Mouse (Mus musculus): ENCODE data around the gene Mcam. TPM values are rescaled to one million over a fixed set of nuclear protein-coding genes. Genes with fewer than 3 reads are reported as not detected.

Mcam gene
- polyA plus RNA-seq, 1 experiment from 2014 or later = 113 TPM

DNA sequence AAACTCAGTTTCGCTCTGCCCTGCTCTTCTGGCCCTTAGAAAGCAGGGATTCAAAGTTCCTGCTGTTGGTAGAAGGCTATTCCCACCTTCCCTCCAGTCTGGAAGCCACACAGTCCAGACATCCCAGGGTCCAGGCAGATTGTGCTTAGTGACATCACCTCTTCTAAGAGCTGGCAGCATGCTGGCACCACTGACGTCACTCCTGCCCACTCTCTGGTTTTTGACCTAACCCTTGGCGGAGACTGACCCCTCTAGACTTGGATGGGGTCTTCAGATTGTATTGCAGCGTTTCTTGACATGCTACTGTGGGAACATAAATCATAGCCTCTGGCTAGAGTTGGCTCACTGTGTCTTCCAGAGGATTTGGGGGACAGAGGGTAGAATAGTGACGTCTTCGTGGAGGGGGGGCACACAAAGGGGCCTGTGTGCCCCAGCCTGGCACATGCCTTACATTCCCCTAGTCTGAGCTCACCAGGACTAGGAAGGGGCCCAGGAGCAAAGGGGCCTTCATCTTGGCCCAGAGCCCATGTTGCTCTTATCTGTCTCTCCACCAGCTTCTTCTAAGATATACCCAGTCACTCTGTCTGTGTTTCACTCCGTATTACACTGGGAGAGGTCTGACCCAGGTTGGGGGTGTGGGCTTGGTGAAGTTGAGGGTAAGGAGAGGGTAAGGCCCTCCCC, 1.6 kb downstream of the Mcam start:
- Histone ChIP-seq H3K27ac (ENCODE audit: low read length) (peak overlapping the region; percentile 89), H3K9ac (replicated peaks; ENCODE audit: low read depth) (peak overlapping the region; percentile 75), H3K4me2 (replicated peaks; ENCODE audit: low read depth, low read length) (peak overlapping the region; percentile 86), H3K36me3 (ENCODE audit: insufficient read depth, low read length) (peaks cover 15% of the 10 kb centered on the region), H3K4me1 (ENCODE audit: insufficient read depth, low read depth, low read length) (peaks cover 4% of the 10 kb centered on the region; the same call in 1 of the 2 replicates), H3K9me3 (ENCODE audit: low read length) (no peaks in the 10 kb centered on the region), H3K27me3 (replicated peaks; ENCODE audit: insufficient read depth, low read length) (0 out of 2 replicates have a peak, but pooled peaks cover 4% of the 10 kb centered on the region), H3K4me3 (ENCODE audit: low read depth, low read length) (peak overlapping the region; percentile 68)
- WGBS = 22% methylated on average over 7 of the region's 7 CpGs
- ATAC-seq (peak; percentile 11), DNase-seq (ENCODE audit: low spot score) (peak; percentile 49)
- no peak for TF ChIP-seq EP300 (IDR thresholded peaks at IDR 0.05)
- no peak for TF ChIP-seq CTCF (IDR thresholded peaks at IDR 0.05)

DNA sequence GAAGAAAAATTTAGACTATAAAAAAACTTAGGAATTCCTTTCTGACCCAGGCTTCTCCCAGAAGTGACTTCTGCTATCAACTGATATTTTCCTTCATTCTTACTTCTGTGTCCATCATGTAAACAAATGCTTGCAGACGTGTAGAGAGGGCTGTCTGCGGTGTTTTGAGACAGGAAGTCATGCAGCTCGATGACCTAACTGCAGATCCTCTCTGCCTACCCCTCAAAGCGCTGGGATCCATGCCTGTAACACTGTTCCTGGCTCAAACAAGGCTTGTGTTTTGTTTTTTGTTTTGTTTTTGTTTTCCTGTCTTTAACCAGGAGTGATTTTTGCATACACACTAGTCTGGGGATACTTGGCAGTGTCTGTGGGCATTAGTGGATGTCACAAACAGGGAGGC, 3.6 kb downstream of the Mcam start:
- H3K4me3 ChIP-seq (ENCODE audit: low read depth, low read length) = no peak overlapping the region
- H3K36me3 ChIP-seq (ENCODE audit: insufficient read depth, low read length) = peaks cover 20% of the 10 kb centered on the region
- TF ChIP-seq EP300 (IDR thresholded peaks at IDR 0.05) (no peak), CTCF (IDR thresholded peaks at IDR 0.05) (no peak)
- peaks cover 4% of the 10 kb centered on the region; the same call in 1 of the 2 replicates for H3K4me1 ChIP-seq (ENCODE audit: insufficient read depth, low read depth, low read length)
- no peak for DNase-seq (ENCODE audit: low spot score)
- ATAC-seq = no peak
- 0 out of 2 replicates have a peak, but pooled peaks cover 4% of the 10 kb centered on the region for H3K27me3 ChIP-seq (replicated peaks; ENCODE audit: insufficient read depth, low read length)
- H3K27ac ChIP-seq (ENCODE audit: low read length) = no peak overlapping the region
- 41% methylated on average over 4 of the region's 4 CpGs for WGBS
- H3K9me3 ChIP-seq (ENCODE audit: low read length) = no peaks in the 10 kb centered on the region
- no peak overlapping the region for H3K4me2 ChIP-seq (replicated peaks; ENCODE audit: low read depth, low read length)
- H3K9ac ChIP-seq (replicated peaks; ENCODE audit: low read depth) = no peak overlapping the region

DNA sequence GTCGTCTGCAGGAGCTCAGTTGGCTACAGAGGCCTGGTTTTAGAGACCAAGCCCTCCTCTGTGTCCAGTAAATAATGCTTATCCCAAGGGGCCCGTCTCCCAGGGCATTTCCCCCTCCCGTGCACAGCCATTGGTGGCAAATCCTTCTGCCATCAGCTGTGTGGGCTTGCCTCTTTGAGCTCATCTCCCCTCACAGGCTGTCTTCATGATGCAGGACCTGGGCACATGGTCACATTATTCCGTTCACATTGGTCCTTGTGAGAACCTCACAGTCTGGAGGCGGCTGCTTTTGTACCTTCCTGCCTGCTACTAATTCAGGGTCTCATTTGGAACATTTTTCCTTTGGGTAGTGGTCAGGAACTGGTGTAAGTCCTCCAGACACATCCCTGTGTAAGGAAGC, 7.7 kb downstream of the Mcam start:
- Histone ChIP-seq H3K4me2 (replicated peaks; ENCODE audit: low read depth, low read length) (no peak overlapping the region), H3K27me3 (replicated peaks; ENCODE audit: insufficient read depth, low read length) (no peaks in the 10 kb centered on the region), H3K36me3 (ENCODE audit: insufficient read depth, low read length) (peaks cover 20% of the 10 kb centered on the region), H3K27ac (ENCODE audit: low read length) (no peak overlapping the region), H3K9me3 (ENCODE audit: low read length) (no peaks in the 10 kb centered on the region), H3K4me3 (ENCODE audit: low read depth, low read length) (no peak overlapping the region), H3K4me1 (ENCODE audit: insufficient read depth, low read depth, low read length) (no peaks in the 10 kb centered on the region), H3K9ac (replicated peaks; ENCODE audit: low read depth) (no peak overlapping the region)
- ATAC-seq (no peak), DNase-seq (ENCODE audit: low spot score) (no peak)
- WGBS = 62% methylated on average over 5 of the region's 5 CpGs
- no peak for TF ChIP-seq CTCF (IDR thresholded peaks at IDR 0.05)
- no peak for TF ChIP-seq EP300 (IDR thresholded peaks at IDR 0.05)

DNA sequence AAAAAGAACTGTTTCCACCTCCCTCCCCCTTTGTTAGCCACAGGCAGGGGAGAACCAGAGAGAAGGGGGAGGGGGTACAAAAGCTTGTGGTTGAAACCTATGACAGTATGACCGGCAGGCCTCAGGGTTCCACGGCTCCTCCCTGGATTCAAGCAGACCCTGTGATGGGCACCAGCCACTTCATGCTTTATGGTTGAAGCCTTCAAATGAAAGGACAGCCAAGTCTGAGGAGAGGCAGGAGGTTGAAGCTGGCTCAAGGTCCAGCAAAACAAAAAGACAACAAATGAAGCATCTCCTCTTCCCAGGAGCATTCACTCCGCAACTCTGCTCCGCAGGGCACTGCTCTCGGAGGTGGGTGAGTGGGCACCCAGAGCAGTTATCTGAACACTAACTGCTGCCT, 9.2 kb downstream of the Mcam start:
- Histone ChIP-seq H3K4me1 (ENCODE audit: insufficient read depth, low read depth, low read length) (no peaks in the 10 kb centered on the region), H3K9ac (replicated peaks; ENCODE audit: low read depth) (no peak overlapping the region), H3K9me3 (ENCODE audit: low read length) (no peaks in the 10 kb centered on the region), H3K4me2 (replicated peaks; ENCODE audit: low read depth, low read length) (no peak overlapping the region), H3K36me3 (ENCODE audit: insufficient read depth, low read length) (peaks cover 19% of the 10 kb centered on the region), H3K4me3 (ENCODE audit: low read depth, low read length) (no peak overlapping the region), H3K27ac (ENCODE audit: low read length) (no peak overlapping the region), H3K27me3 (replicated peaks; ENCODE audit: insufficient read depth, low read length) (no peaks in the 10 kb centered on the region)
- 77% methylated on average over 5 of the region's 5 CpGs for WGBS
- DNase-seq (ENCODE audit: low spot score) (no peak), ATAC-seq (no peak)
- TF ChIP-seq EP300 (IDR thresholded peaks at IDR 0.05) (no peak), CTCF (IDR thresholded peaks at IDR 0.05) (no peak)

DNA sequence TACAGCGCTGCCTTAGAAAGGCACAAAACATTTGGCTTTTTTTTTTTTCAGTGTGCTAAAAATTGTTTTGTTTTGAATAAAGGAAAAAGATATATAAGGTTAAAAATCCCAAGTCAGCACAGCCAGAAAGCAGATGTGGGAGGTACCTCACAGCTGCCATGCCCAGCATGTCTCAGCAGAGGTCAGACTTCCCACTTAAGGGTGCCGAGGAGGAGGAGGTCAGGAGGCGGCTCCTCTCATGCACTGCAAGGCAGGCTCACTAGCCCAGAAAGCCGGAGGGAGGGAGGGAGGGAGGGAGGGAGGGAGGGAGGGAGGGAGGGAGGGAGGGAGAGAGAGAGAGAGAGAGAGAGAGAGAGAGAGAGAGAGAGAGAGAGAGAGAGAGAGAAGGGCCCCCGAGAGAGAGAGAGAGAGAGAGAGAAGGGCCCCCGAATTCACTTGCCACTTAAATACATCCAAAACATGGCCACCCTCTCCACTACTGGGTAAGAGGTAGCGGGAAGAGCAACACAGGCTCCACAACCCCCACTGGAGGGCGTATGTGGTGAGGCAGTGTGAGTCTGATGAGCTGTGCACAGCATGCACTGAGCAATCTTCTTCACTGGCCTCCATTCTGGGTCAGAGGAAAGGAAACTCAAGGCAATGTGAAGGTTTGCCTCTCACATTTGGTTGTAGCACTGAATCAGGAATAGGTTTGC, 9.9 kb downstream of the Mcam start:
- ATAC-seq = peak; percentile 77
- no peak for TF ChIP-seq EP300 (IDR thresholded peaks at IDR 0.05)
- TF ChIP-seq CTCF (IDR thresholded peaks at IDR 0.05) = peak; percentile 59
- H3K27ac ChIP-seq (ENCODE audit: low read length) = no peak overlapping the region

GRCm38 (mm10) chr9:44144718-44145060, 10.4 kb downstream of the Mcam start:
- DNase-seq (ENCODE audit: low spot score) = no peak
- peaks cover 10% of the 10 kb centered on the region for H3K36me3 ChIP-seq (ENCODE audit: insufficient read depth, low read length)
- no peaks in the 10 kb centered on the region for H3K4me1 ChIP-seq (ENCODE audit: insufficient read depth, low read depth, low read length)
- no peaks in the 10 kb centered on the region for H3K9me3 ChIP-seq (ENCODE audit: low read length)
- no peak for TF ChIP-seq EP300 (IDR thresholded peaks at IDR 0.05)
- H3K9ac ChIP-seq (replicated peaks; ENCODE audit: low read depth) = no peak overlapping the region
- no peak overlapping the region for H3K27ac ChIP-seq (ENCODE audit: low read length)
- no peak overlapping the region for H3K4me3 ChIP-seq (ENCODE audit: low read depth, low read length)
- no peaks in the 10 kb centered on the region for H3K27me3 ChIP-seq (replicated peaks; ENCODE audit: insufficient read depth, low read length)
- ATAC-seq = no peak
- no peak overlapping the region for H3K4me2 ChIP-seq (replicated peaks; ENCODE audit: low read depth, low read length)

More for the DNA sequence above, 9.9 kb downstream of the Mcam start:
- Histone ChIP-seq H3K4me2 (replicated peaks; ENCODE audit: low read depth, low read length) (no peak overlapping the region), H3K9me3 (ENCODE audit: low read length) (no peaks in the 10 kb centered on the region), H3K36me3 (ENCODE audit: insufficient read depth, low read length) (peaks cover 14% of the 10 kb centered on the region), H3K27me3 (replicated peaks; ENCODE audit: insufficient read depth, low read length) (no peaks in the 10 kb centered on the region), H3K4me3 (ENCODE audit: low read depth, low read length) (no peak overlapping the region), H3K9ac (replicated peaks; ENCODE audit: low read depth) (no peak overlapping the region), H3K4me1 (ENCODE audit: insufficient read depth, low read depth, low read length) (no peaks in the 10 kb centered on the region)
- peak; percentile 63 for DNase-seq (ENCODE audit: low spot score)
- 32% methylated on average over 7 of the region's 8 CpGs for whole genome bisulfite sequencing

Data from lung, postnatal 0 days (tissue).